Mouse (Mus musculus): ENCODE measurements around the gene 9330182O14Rik. TPM values are rescaled to one million over a fixed set of nuclear protein-coding genes. Genes with fewer than 3 reads are reported as not detected.

Gene 9330182O14Rik
- not detected in 4 replicates for total RNA-seq (2023; ENCODE audit: inconsistent age)

GRCm38 (mm10) chr15:40134152-40134792, at the start of gene 9330182O14Rik:
Gene 9330182O14Rik (plus strand): TSS chr15:40134365.

